Mouse (Mus musculus): ENCODE data around the gene Cdca5. TPM values are rescaled to one million over a fixed set of nuclear protein-coding genes. Genes with fewer than 3 reads are reported as not detected.

The Cdca5 gene
- polyA plus RNA-seq, 1 experiment, result not detected

DNA sequence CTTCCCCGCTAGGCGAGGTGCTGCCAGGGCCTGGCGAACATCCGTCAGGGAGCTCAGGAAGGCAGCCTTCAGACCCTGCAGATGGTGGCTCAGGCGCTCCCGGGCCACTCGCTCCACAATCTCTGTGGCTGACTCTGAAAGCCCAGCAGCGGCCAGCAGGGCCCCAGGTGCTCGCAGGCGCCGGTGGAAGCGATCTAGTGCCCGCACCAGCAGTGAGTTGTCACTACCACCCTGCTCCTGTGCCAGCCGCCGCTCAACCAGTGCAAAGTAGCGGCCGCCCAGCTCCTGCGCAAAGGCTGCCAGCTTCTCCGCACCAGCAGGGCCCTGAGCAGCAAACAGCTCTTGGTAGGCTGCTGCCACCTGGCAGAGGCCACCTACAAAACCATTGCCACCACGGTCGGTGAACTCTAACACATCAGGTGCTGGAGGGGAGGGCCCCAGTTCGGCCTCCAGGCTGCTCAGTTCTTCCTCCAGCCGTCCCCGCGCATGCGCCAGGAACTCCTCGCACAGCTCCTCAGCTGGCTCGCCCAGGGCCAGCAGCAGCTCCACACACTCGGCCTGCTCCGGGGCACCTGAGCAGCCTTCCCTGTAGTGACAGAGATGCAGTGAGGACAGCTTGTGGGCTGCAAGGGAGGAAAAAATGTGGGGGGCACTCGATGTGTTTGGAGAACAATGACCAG, 14.1 kb upstream of the Cdca5 start:
- no peak overlapping the region for H3K4me3 ChIP-seq (ENCODE audit: insufficient read depth, low read depth, low read length)
- no peak overlapping the region for H3K27ac ChIP-seq (replicated peaks; ENCODE audit: low read depth, low read length)
- peaks cover 6% of the 10 kb centered on the region; the same call in 1 of the 2 replicates for H3K4me1 ChIP-seq (ENCODE audit: control insufficient read depth, insufficient read depth, insufficient read length, low read length)

- H3K27ac ChIP-seq (replicated peaks; ENCODE audit: low read depth, low read length), result no peak overlapping the region
- peaks cover 9% of the 10 kb centered on the region for H3K4me1 ChIP-seq (ENCODE audit: control insufficient read depth, insufficient read depth, insufficient read length, low read length)
- no peak overlapping the region for H3K4me3 ChIP-seq (ENCODE audit: insufficient read depth, low read depth, low read length)
Measured at GRCm38 (mm10) chr19:6071261-6071660, 13.5 kb upstream of the Cdca5 start.

DNA sequence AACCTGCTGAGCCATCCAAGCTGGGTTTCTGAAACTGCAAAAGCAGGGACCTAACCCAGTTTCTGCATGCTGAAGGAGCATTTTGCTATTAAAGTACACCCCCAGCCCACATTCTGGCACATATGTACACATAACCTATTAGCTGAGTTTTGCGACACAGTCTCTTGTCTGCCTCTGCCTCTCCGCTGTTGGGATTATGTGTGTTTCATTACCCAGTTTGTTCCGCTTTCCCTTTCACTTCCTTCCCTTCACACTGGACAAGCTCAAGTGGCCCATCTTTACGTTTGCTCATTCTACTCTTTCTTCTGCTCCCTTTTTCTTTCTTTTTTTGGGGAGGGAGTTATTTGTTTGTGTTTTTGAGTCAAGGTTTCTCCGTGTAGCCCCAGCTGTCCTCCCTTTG, 10.9 kb upstream of the Cdca5 start:
- Histone ChIP-seq H3K4me1 (ENCODE audit: control insufficient read depth, insufficient read depth, insufficient read length, low read length) (peaks cover 4% of the 10 kb centered on the region), H3K27ac (replicated peaks; ENCODE audit: low read depth, low read length) (0 out of 2 replicates have a peak overlapping the region, but pooled peaks have one; percentile 10), H3K4me3 (ENCODE audit: insufficient read depth, low read depth, low read length) (no peak overlapping the region)

DNA sequence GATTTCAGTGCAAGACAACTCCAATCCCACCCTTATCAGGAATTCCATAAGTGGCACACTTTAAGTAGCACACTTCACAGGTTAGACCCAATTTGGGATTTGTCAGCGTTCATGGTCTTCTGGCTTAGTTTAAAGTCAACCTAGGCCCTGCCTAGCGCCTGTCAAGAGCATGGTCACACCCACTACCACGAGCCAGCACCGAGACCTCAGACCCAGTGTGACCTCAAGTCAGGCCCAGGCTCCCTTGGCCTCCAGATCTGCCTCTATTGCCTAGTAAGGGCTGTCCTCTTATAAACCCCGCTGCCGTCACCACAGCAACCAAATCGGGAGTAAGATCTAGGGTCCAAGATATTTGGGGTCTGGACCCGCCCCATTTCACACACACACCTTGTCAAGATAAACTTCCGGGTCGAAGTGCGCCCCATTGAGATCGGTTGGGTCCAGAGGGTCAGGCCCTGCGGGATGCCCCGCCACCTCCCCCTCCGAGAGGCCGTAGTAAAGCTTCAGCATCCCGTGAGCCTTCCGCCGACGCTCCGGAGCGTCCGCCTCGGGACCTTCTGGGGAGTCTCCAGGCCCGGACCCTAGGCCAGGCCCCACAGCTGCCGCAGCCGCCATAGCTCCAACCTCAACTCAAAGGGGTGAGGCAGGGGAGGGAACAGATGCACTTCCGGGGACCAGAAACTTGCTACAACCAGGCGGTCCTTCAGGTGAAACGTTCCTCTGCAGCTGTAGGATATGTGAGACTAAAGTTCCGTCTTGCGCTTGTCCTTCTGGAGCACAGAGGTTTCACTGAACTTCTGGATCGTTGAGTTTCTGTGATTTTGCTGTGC, 8.0 kb upstream of the Cdca5 start, which contains the start of gene Vps51:
TSS of gene Vps51 (minus strand) at position 668 of the 830 bp plus-strand sequence.
- peak within 1 kb of the TSS; percentile 83 for H3K4me3 ChIP-seq (ENCODE audit: insufficient read depth, low read depth, low read length)
- H3K27ac ChIP-seq (replicated peaks; ENCODE audit: low read depth, low read length), result peak within 1 kb of the TSS; percentile 75
- peaks cover 4% of the 10 kb centered on the region for H3K4me1 ChIP-seq (ENCODE audit: control insufficient read depth, insufficient read depth, insufficient read length, low read length)

DNA sequence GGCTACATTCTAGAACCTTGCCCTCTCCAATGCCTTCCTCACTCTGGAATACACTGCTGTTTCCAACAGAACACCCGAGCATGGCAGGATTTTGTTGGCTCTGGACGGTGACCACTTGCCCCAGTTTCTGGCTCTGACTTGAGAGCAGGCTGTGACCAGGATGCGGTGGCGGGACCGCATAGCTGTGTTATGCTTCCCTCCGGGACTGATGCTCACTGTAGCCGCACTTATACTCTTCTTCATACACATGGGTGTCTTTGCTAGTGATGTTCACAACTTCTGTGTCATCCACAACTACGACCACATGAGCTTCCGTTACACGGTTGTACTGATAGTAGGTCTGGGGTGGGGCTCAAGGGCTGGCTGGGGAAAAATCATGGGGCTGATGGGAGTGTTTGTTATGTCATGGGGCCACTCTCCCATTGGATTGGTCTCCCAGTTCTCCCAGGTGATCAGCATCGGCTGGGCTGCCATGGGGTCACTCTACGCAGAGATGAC, 4.8 kb upstream of the Cdca5 start, which contains the start of gene Tmem262:
TSS of gene Tmem262 (plus strand) at position 51 of the 498 bp plus-strand sequence.
- H3K27ac ChIP-seq (replicated peaks; ENCODE audit: low read depth, low read length), result no peak within 1 kb of the TSS
- no peak within 1 kb of the TSS for H3K4me3 ChIP-seq (ENCODE audit: insufficient read depth, low read depth, low read length)
- H3K4me1 ChIP-seq (ENCODE audit: control insufficient read depth, insufficient read depth, insufficient read length, low read length), result peaks cover 8% of the 10 kb centered on the region

DNA sequence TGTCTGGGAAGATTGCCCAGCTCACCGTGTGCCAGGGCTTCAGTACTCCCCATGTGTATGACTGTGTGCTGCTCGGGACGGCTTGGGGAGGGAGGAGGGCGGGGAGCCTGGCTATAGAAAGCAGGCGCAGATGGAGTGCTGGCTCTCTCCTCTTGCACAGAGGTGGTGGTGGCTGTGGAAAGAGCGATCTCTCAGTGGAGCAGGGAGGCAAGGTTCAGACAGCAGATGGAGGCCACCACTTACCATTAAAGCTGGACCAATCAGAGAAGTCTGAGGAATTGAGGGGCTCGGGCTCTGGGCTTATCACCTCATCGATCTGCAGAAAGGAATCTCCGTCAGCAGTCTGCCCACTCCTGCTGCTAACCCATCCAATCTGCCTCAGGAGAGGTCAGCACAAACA, 2.6 kb upstream of the Cdca5 start, which contains the start of gene Gm28374:
TSS of gene Gm28374 (minus strand) at position 101 of the 400 bp plus-strand sequence.
- H3K27ac ChIP-seq (replicated peaks; ENCODE audit: low read depth, low read length), result no peak within 1 kb of the TSS
- H3K4me3 ChIP-seq (ENCODE audit: insufficient read depth, low read depth, low read length), result no peak within 1 kb of the TSS
- peaks cover 4% of the 10 kb centered on the region; the same call in 1 of the 2 replicates for H3K4me1 ChIP-seq (ENCODE audit: control insufficient read depth, insufficient read depth, insufficient read length, low read length)

- peak overlapping the region; percentile 61 for H3K4me3 ChIP-seq (ENCODE audit: insufficient read depth, low read depth, low read length)
- H3K4me1 ChIP-seq (ENCODE audit: control insufficient read depth, insufficient read depth, insufficient read length, low read length), result peaks cover 4% of the 10 kb centered on the region; the same call in 1 of the 2 replicates
- no peak overlapping the region for H3K27ac ChIP-seq (replicated peaks; ENCODE audit: low read depth, low read length)
Measured at GRCm38 (mm10) chr19:6085417-6085879, 665 bp downstream of the Cdca5 start.

DNA sequence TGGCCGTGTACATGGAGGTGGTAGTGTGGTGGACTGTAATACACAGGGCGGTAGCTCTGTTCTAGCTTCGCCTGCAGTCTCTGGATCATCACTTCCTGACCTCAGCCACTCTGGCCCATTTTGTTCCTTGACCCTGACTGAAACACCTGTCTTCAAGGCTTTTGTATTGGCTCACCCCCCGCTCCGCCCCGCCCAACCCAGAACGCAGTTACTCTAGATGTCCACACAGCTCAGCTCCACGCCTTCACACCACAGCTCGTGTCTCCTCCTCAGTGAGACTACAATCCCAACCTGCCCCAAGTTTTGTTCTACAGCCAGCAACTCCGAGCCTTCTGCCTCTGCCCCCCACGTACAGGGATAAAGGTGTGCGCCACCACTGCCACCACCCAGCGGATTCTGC, 4.1 kb downstream of the Cdca5 start:
- peaks cover 2% of the 10 kb centered on the region; the same call in 1 of the 2 replicates for H3K4me1 ChIP-seq (ENCODE audit: control insufficient read depth, insufficient read depth, insufficient read length, low read length)
- no peak overlapping the region for H3K27ac ChIP-seq (replicated peaks; ENCODE audit: low read depth, low read length)
- no peak overlapping the region for H3K4me3 ChIP-seq (ENCODE audit: insufficient read depth, low read depth, low read length)

DNA sequence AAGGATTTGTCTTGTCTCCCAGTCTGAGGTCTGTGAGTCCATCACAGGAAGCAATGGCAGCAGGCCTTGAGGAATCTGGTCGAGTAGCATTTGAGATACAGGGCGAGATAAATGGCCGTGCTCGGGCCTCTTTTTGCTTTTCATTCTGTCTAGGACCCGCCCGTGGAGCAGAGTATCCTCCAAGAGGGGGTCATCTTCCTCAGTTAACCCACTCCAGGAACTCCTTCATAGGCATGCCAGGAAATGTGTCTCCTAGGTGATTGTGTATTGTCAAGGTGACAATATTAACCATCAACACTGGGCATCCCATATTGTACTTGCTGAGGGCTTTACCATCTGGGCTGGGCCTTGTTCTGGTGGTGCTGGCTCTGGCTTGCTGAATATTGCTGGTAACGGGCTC, 9.3 kb downstream of the Cdca5 start, which contains the start of gene AC131692.1:
TSS of gene AC131692.1 (plus strand) at position 301 of the 400 bp plus-strand sequence.
- no peaks in the 10 kb centered on the region for H3K4me1 ChIP-seq (ENCODE audit: control insufficient read depth, insufficient read depth, insufficient read length, low read length)
- H3K4me3 ChIP-seq (ENCODE audit: insufficient read depth, low read depth, low read length), result no peak within 1 kb of the TSS
- H3K27ac ChIP-seq (replicated peaks; ENCODE audit: low read depth, low read length), result no peak within 1 kb of the TSS

GRCm38 (mm10) chr19:6097847-6098246, 13.1 kb downstream of the Cdca5 start:
- H3K4me1 ChIP-seq (ENCODE audit: control insufficient read depth, insufficient read depth, insufficient read length, low read length), result no peaks in the 10 kb centered on the region
- no peak overlapping the region for H3K4me3 ChIP-seq (ENCODE audit: insufficient read depth, low read depth, low read length)
- no peak overlapping the region for H3K27ac ChIP-seq (replicated peaks; ENCODE audit: low read depth, low read length)

- no peaks in the 10 kb centered on the region for H3K4me1 ChIP-seq (ENCODE audit: control insufficient read depth, insufficient read depth, insufficient read length, low read length)
- no peak overlapping the region for H3K27ac ChIP-seq (replicated peaks; ENCODE audit: low read depth, low read length)
- H3K4me3 ChIP-seq (ENCODE audit: insufficient read depth, low read depth, low read length), result no peak overlapping the region
Measured at GRCm38 (mm10) chr19:6101186-6101585, 16.4 kb downstream of the Cdca5 start.

- Histone ChIP-seq H3K27ac (replicated peaks; ENCODE audit: low read depth, low read length) (no peak overlapping the region), H3K4me1 (ENCODE audit: control insufficient read depth, insufficient read depth, insufficient read length, low read length) (no peaks in the 10 kb centered on the region), H3K4me3 (ENCODE audit: insufficient read depth, low read depth, low read length) (no peak overlapping the region)
Measured at GRCm38 (mm10) chr19:6102169-6102853, 17.5 kb downstream of the Cdca5 start.

DNA sequence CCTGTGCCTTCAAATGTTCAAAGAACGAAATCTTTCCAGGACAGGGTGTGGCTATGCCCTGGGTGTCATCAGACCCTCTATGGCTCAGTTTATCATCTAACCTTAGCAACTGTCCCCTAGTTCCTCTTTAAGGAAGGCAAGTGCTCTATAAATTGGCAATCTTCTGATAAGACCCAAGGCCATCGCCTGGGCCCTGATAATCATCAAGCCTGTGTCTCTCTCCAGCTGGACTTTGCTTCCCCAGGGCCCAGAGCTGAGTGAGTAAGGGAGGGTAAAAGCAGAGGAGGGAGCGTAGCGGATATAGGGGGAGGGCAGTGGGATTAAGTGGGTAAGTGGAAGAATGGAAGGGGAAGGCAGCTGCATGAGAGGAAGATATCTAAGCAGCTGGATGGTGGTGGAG, 19.7 kb downstream of the Cdca5 start:
- Histone ChIP-seq H3K27ac (replicated peaks; ENCODE audit: low read depth, low read length) (no peak overlapping the region), H3K4me1 (ENCODE audit: control insufficient read depth, insufficient read depth, insufficient read length, low read length) (no peaks in the 10 kb centered on the region), H3K4me3 (ENCODE audit: insufficient read depth, low read depth, low read length) (no peak overlapping the region)

- Histone ChIP-seq H3K4me1 (ENCODE audit: control insufficient read depth, insufficient read depth, insufficient read length, low read length) (no peaks in the 10 kb centered on the region), H3K27ac (replicated peaks; ENCODE audit: low read depth, low read length) (no peak within 1 kb of the TSS)
Measured at GRCm38 (mm10) chr19:6105586-6105985, 20.8 kb downstream of the Cdca5 start, which contains the start of gene Naaladl1. Gene Naaladl1, plus strand, starts transcription at chr19:6105782.

More at GRCm38 (mm10) chr19:6105586-6105985, 20.8 kb downstream of the Cdca5 start, which contains the start of gene Naaladl1:
- no peak within 1 kb of the TSS for H3K4me3 ChIP-seq (ENCODE audit: insufficient read depth, low read depth, low read length)

All from brown adipose tissue, adult 24 weeks (tissue).